Mouse (Mus musculus): ENCODE results near the gene Ngef.

GRCm38 (mm10) chr1:87568398-87568797, 5.3 kb downstream of the Ngef start:
- peak; percentile 67 for TF ChIP-seq CTCF (IDR thresholded peaks at IDR 0.05; ENCODE audit: control insufficient read depth, insufficient read depth, low read length)
- TF ChIP-seq POLR2A (IDR thresholded peaks at IDR 0.05; ENCODE audit: borderline replicate concordance, control insufficient read depth, low read depth, low read length), result no peak
